Mouse (Mus musculus) forebrain, embryonic 14.5 days (tissue): Measurements from ENCODE around the gene Cgn. TPM values are rescaled to one million over a fixed set of nuclear protein-coding genes. Genes with fewer than 3 reads are reported as not detected.
A peak's percentile ranks its signal among the peaks of the same experiment; 100 is the strongest.

ENCODE experiments used
- ATAC-seq: fragments of 200-750 bp; cut with Nextera tagmentation; 2 replicates; pipeline ENCODE4 v1.8.0; 2017; ENCODE audit warnings: mild to moderate bottlenecking, moderate library complexity
- DNase-seq: peaks from one replicate; pipeline ENCODE4 v3.0.0-alpha.2; 2015; ENCODE audit warnings: low spot score
- H3K27ac ChIP-seq: fragments of 300-500 bp; sonication (generic); 2 replicates; pipeline ENCODE4 v1.5.1; 2014; ENCODE audit warnings: low read depth, mild to moderate bottlenecking, control low read depth, low read length, moderate library complexity
- H3K27me3 ChIP-seq: fragments of 300-500 bp; sonication (generic); replicated peaks from 2 replicates; pipeline ENCODE4 v1.6.1; 2014; ENCODE audit warnings: low read length, control low read depth, mixed read lengths; ENCODE audit not compliant: control insufficient read depth, insufficient read depth
- H3K36me3 ChIP-seq: fragments of 300-500 bp; sonication (generic); 2 replicates; pipeline ENCODE4 v1.6.1; 2014; ENCODE audit warnings: low read length, control low read depth; ENCODE audit not compliant: control insufficient read depth, insufficient read depth
- H3K4me1 ChIP-seq: fragments of 300-500 bp; sonication (generic); 2 replicates; pipeline ENCODE4 v1.6.1; 2014; ENCODE audit warnings: antibody characterized with exemption, low read length, control low read depth; ENCODE audit not compliant: control insufficient read depth, insufficient read depth
- H3K4me2 ChIP-seq: fragments of 300-500 bp; sonication (generic); 2 replicates; pipeline ENCODE4 v1.6.1; 2014; ENCODE audit warnings: mild to moderate bottlenecking, control low read depth, low read length
- H3K4me3 ChIP-seq: fragments of 300-500 bp; sonication (generic); 2 replicates; pipeline ENCODE4 v1.5.1; 2014; ENCODE audit warnings: low read depth, low read length, control low read depth
- H3K9ac ChIP-seq: fragments of 300-500 bp; sonication (generic); 2 replicates; pipeline ENCODE4 v1.6.1; 2014; ENCODE audit warnings: mild to moderate bottlenecking, low read length, control low read depth, moderate library complexity
- H3K9me3 ChIP-seq: fragments of 300-500 bp; sonication (generic); replicated peaks from 2 replicates; pipeline ENCODE4 v1.6.1; 2016; ENCODE audit warnings: low read length, control low read depth, mixed read lengths; ENCODE audit not compliant: control insufficient read depth
- WGBS: fragments of 180-500 bp; shearing (Covaris S2); extraction: QIAGEN DNeasy Blood & Tissue Kit; methylation state at CpG from one replicate; pipeline ENCODE4 v1.1.7; 2014; 5-methylcytosine and 5-hydroxymethylcytosine counted together
- polyA plus RNA-seq: library from polyadenylated mRNA; unstranded; fragments of >200 nt; fragmentation: Nextera tagmentation; extraction: Ambion mirVana; gene quantifications from 2 replicates; pipeline ENCODE4 v1.2.1, GENCODE M21; 2014

Cgn gene
- polyA plus RNA-seq = 1.9 and 2.9 TPM in 2 replicates

- H3K9me3 ChIP-seq = no peaks in the 10 kb centered on the region
- ATAC-seq (peak; percentile 94), DNase-seq (peak; percentile 98)
- no peaks in the 10 kb centered on the region for H3K36me3 ChIP-seq
- peaks cover 7% of the 10 kb centered on the region; the same call in 1 of the 2 replicates for H3K4me1 ChIP-seq
- under 1% methylated on average over 32 of the region's 35 CpGs for WGBS
- H3K27ac ChIP-seq = peak within 1 kb of the TSS; percentile 80
- H3K9ac ChIP-seq = peak within 1 kb of the TSS; percentile 73
- peak within 1 kb of the TSS; percentile 86 for H3K4me2 ChIP-seq
- H3K27me3 ChIP-seq = no peaks in the 10 kb centered on the region
- peak within 1 kb of the TSS; percentile 49 for H3K4me3 ChIP-seq
Measured at GRCm38 (mm10) chr3:94786367-94786835, at the start of gene Cgn. Gene Cgn (minus strand): TSS chr3:94786492.

GRCm38 (mm10) chr3:94835396-94835795, 49.1 kb upstream of the Cgn start:
- Histone ChIP-seq H3K27ac (no peak overlapping the region), H3K27me3 (no peaks in the 10 kb centered on the region), H3K4me3 (no peak overlapping the region), H3K4me2 (no peak overlapping the region), H3K4me1 (peaks cover 14% of the 10 kb centered on the region), H3K36me3 (no peaks in the 10 kb centered on the region), H3K9ac (no peak overlapping the region), H3K9me3 (no peaks in the 10 kb centered on the region)
- ATAC-seq = no peak
- no peak for DNase-seq
- WGBS = 80% methylated on average over 3 of the region's 3 CpGs

GRCm38 (mm10) chr3:94833358-94833757, 47.1 kb upstream of the Cgn start:
- peaks cover 3% of the 10 kb centered on the region; the same call in 1 of the 2 replicates for H3K4me1 ChIP-seq
- no peaks in the 10 kb centered on the region for H3K9me3 ChIP-seq
- no peak overlapping the region for H3K27ac ChIP-seq
- no peaks in the 10 kb centered on the region for H3K27me3 ChIP-seq
- no peak overlapping the region for H3K4me2 ChIP-seq
- no peak overlapping the region for H3K9ac ChIP-seq
- DNase-seq (no peak), ATAC-seq (no peak)
- H3K4me3 ChIP-seq = no peak overlapping the region
- H3K36me3 ChIP-seq = no peaks in the 10 kb centered on the region

GRCm38 (mm10) chr3:94832701-94833100, 46.4 kb upstream of the Cgn start:
- Histone ChIP-seq H3K27me3 (no peaks in the 10 kb centered on the region), H3K36me3 (no peaks in the 10 kb centered on the region), H3K27ac (no peak overlapping the region), H3K9ac (no peak overlapping the region), H3K9me3 (no peaks in the 10 kb centered on the region), H3K4me2 (no peak overlapping the region), H3K4me3 (no peak overlapping the region), H3K4me1 (peaks cover 3% of the 10 kb centered on the region; the same call in 1 of the 2 replicates)
- 88% methylated on average over 5 of the region's 5 CpGs for WGBS
- ATAC-seq (no peak), DNase-seq (no peak)

GRCm38 (mm10) chr3:94832100-94832499, 45.8 kb upstream of the Cgn start:
- Histone ChIP-seq H3K4me3 (no peak overlapping the region), H3K4me2 (no peak overlapping the region), H3K9me3 (no peaks in the 10 kb centered on the region), H3K9ac (peak overlapping the region; percentile 10; the same call in 1 of the 2 replicates), H3K36me3 (no peaks in the 10 kb centered on the region), H3K27me3 (no peaks in the 10 kb centered on the region), H3K27ac (no peak overlapping the region), H3K4me1 (peaks cover 3% of the 10 kb centered on the region; the same call in 1 of the 2 replicates)
- WGBS = 22% methylated on average over 9 of the region's 9 CpGs
- DNase-seq = no peak
- ATAC-seq = no peak

GRCm38 (mm10) chr3:94824110-94824509, 37.8 kb upstream of the Cgn start:
- ATAC-seq = no peak
- Histone ChIP-seq H3K4me2 (no peak overlapping the region), H3K4me3 (no peak overlapping the region), H3K27ac (no peak overlapping the region), H3K27me3 (no peaks in the 10 kb centered on the region), H3K9ac (no peak overlapping the region), H3K9me3 (no peaks in the 10 kb centered on the region), H3K4me1 (peaks cover 5% of the 10 kb centered on the region; the same call in 1 of the 2 replicates), H3K36me3 (no peaks in the 10 kb centered on the region)
- no peak for DNase-seq
- 84% methylated on average over 3 of the region's 3 CpGs for WGBS

GRCm38 (mm10) chr3:94822082-94822481, 35.8 kb upstream of the Cgn start:
- H3K4me2 ChIP-seq = peak overlapping the region; percentile 67
- ATAC-seq = peak; percentile 47; the same call in 1 of the 2 replicates
- peak overlapping the region; percentile 71 for H3K4me3 ChIP-seq
- H3K4me1 ChIP-seq = peaks cover 5% of the 10 kb centered on the region; the same call in 1 of the 2 replicates
- no peaks in the 10 kb centered on the region for H3K9me3 ChIP-seq
- H3K27me3 ChIP-seq = no peaks in the 10 kb centered on the region
- H3K27ac ChIP-seq = peak overlapping the region; percentile 90
- H3K36me3 ChIP-seq = no peaks in the 10 kb centered on the region
- 84% methylated on average over 4 of the region's 4 CpGs for WGBS
- no peak for DNase-seq
- H3K9ac ChIP-seq = peak overlapping the region; percentile 79

GRCm38 (mm10) chr3:94821008-94821638, 34.8 kb upstream of the Cgn start:
- peak; percentile 78 for ATAC-seq
- peak; percentile 91 for DNase-seq
- Histone ChIP-seq H3K27me3 (no peaks in the 10 kb centered on the region), H3K9ac (peak overlapping the region; percentile 79), H3K36me3 (no peaks in the 10 kb centered on the region), H3K4me2 (peak overlapping the region; percentile 67), H3K4me3 (peak overlapping the region; percentile 71), H3K27ac (peak overlapping the region; percentile 90), H3K9me3 (no peaks in the 10 kb centered on the region), H3K4me1 (peaks cover 5% of the 10 kb centered on the region; the same call in 1 of the 2 replicates)
- 2% methylated on average over 31 of the region's 31 CpGs for WGBS
